Mouse (Mus musculus) MEL (cell line): ENCODE measurements around the gene S1pr3. TPM values are rescaled to one million over a fixed set of nuclear protein-coding genes. Genes with fewer than 3 reads are reported as not detected.

ENCODE experiments used
- DNase-seq: peaks from one replicate; pipeline ENCODE4 v3.0.0; 2011; ENCODE audit warnings: low read depth, low spot score
- H3K27ac ChIP-seq: 2 replicates; pipeline ENCODE4 v1.5.1; 2012; ENCODE audit warnings: low read depth, mild to moderate bottlenecking, control low read depth, low read length, moderate library complexity; ENCODE audit not compliant: control insufficient read depth
- H3K27me3 ChIP-seq, 2 experiments: fragments of 150-350 bp in 1 of 2; sonication (generic) in 1 of 2; 2 replicates each; pipeline ENCODE4 v1.6.1; 2012; ENCODE audit warnings: low read length in 2 of 2, mild to moderate bottlenecking in 2 of 2, improper control_type of control experiment in 1 of 2, moderate library complexity in 1 of 2; ENCODE audit not compliant: insufficient read depth in 2 of 2, control insufficient read depth in 1 of 2
- H3K36me3 ChIP-seq, 2 experiments: 2 replicates each; pipeline ENCODE4 v1.6.1; 2012 to 2014; ENCODE audit warnings: low read length in 2 of 2, improper control_type of control experiment in 1 of 2, inconsistent platforms in 1 of 2, mild to moderate bottlenecking in 1 of 2; ENCODE audit not compliant: insufficient read depth in 2 of 2, control insufficient read depth in 1 of 2
- H3K4me1 ChIP-seq, 2 experiments: fragments of 150-350 bp in 1 of 2; sonication (generic) in 1 of 2; 2 replicates each; pipeline ENCODE4 v1.6.1; 2012; ENCODE audit warnings: low read length in 2 of 2, improper control_type of control experiment in 1 of 2, mild to moderate bottlenecking in 1 of 2; ENCODE audit not compliant: insufficient read depth in 2 of 2, control insufficient read depth in 1 of 2
- H3K4me3 ChIP-seq, 2 experiments: fragments of 150-350 bp in 1 of 2; sonication (generic) in 1 of 2; 2 replicates each; pipeline ENCODE4 v1.5.1; 2012; ENCODE audit warnings: low read depth in 2 of 2, low read length in 2 of 2, mild to moderate bottlenecking in 2 of 2, moderate library complexity in 2 of 2, control low read depth in 1 of 2, improper control_type of control experiment in 1 of 2; ENCODE audit not compliant: control insufficient read depth in 1 of 2, insufficient read depth in 1 of 2
- H3K79me2 ChIP-seq: 2 replicates; pipeline ENCODE4 v1.6.1; 2012; ENCODE audit warnings: mild to moderate bottlenecking, low read length, moderate library complexity; ENCODE audit not compliant: control insufficient read depth, poor library complexity, insufficient read depth
- H3K9ac ChIP-seq: 2 replicates; pipeline ENCODE4 v1.6.1; 2012; ENCODE audit warnings: low read depth, mild to moderate bottlenecking, control low read depth, low read length, moderate library complexity; ENCODE audit not compliant: control insufficient read depth, poor library complexity, severe bottlenecking
- H3K9me3 ChIP-seq: fragments of 150-350 bp; sonication (generic); replicated peaks from 2 replicates; pipeline ENCODE4 v1.6.1; 2012; ENCODE audit warnings: mild to moderate bottlenecking, low read length, improper control_type of control experiment, moderate library complexity; ENCODE audit not compliant: insufficient read depth
- BHLHE40 ChIP-seq: IDR thresholded peaks from 2 replicates; pipeline ENCODE4 v1.6.1; 2012; ENCODE audit warnings: low read depth, mild to moderate bottlenecking, inconsistent platforms, low read length, improper control_type of control experiment, borderline replicate concordance
- CHD1 ChIP-seq: IDR thresholded peaks from 2 replicates; pipeline ENCODE4 v1.6.1; 2012; ENCODE audit warnings: low read depth, mild to moderate bottlenecking, inconsistent platforms, low read length, improper control_type of control experiment
- CTCF ChIP-seq, 3 experiments: IDR thresholded peaks in 2 of 3; conservative IDR thresholded peaks in 1 of 3; 2 replicates each; pipeline ENCODE4 v1.5.1; 2011 to 2012; ENCODE audit warnings: low read length in 3 of 3, low read depth in 2 of 3, mild to moderate bottlenecking in 2 of 3, improper control_type of control experiment in 1 of 3, inconsistent platforms in 1 of 3, mixed read lengths in 1 of 3, moderate library complexity in 1 of 3; ENCODE audit not compliant: control insufficient read depth in 1 of 3, insufficient read depth in 1 of 3, poor library complexity in 1 of 3, severe bottlenecking in 1 of 3
- E2F4 ChIP-seq: IDR thresholded peaks from 2 replicates; pipeline ENCODE4 v1.6.1; 2011; ENCODE audit warnings: low read depth, low read length, improper control_type of control experiment, borderline replicate concordance
- ELF1 ChIP-seq: IDR thresholded peaks from 2 replicates; pipeline ENCODE4 v1.6.1; 2014; ENCODE audit warnings: low read depth, mild to moderate bottlenecking, inconsistent platforms, low read length, improper control_type of control experiment, moderate library complexity
- EP300 ChIP-seq, 2 experiments: IDR thresholded peaks; 2 replicates each; pipeline ENCODE4 v1.6.1; 2011; ENCODE audit warnings: improper control_type of control experiment in 2 of 2, low read length in 2 of 2, low read depth in 1 of 2, mild to moderate bottlenecking in 1 of 2
- GABPA ChIP-seq: IDR thresholded peaks from 2 replicates; pipeline ENCODE4 v1.6.1; 2012; ENCODE audit warnings: low read depth, mild to moderate bottlenecking, inconsistent platforms, low read length, improper control_type of control experiment, moderate library complexity
- JUND ChIP-seq: IDR thresholded peaks from 2 replicates; pipeline ENCODE4 v1.6.1; 2011; ENCODE audit warnings: low read depth, mild to moderate bottlenecking, improper control_type of control experiment, low read length
- KAT2A ChIP-seq: conservative IDR thresholded peaks from 2 replicates; pipeline ENCODE4 v1.6.1; 2012; ENCODE audit warnings: low read depth, low read length, improper control_type of control experiment, inconsistent platforms
- MAX ChIP-seq: IDR thresholded peaks from 2 replicates; pipeline ENCODE4 v1.6.1; 2011; ENCODE audit warnings: low read length, improper control_type of control experiment
- MAZ ChIP-seq: IDR thresholded peaks from 2 replicates; pipeline ENCODE4 v1.6.1; 2012; ENCODE audit warnings: low read depth, mild to moderate bottlenecking, inconsistent platforms, low read length, improper control_type of control experiment
- POLR2A ChIP-seq, 2 experiments: IDR thresholded peaks; 2 replicates each; pipeline ENCODE4 v1.6.1; 2011 to 2012; ENCODE audit warnings: low read length in 2 of 2, mild to moderate bottlenecking in 2 of 2, control low read depth in 1 of 2, improper control_type of control experiment in 1 of 2, low read depth in 1 of 2, moderate library complexity in 1 of 2; ENCODE audit not compliant: control insufficient read depth in 1 of 2, insufficient read depth in 1 of 2, poor library complexity in 1 of 2
- POLR2AphosphoS2 ChIP-seq: IDR thresholded peaks from 2 replicates; pipeline ENCODE4 v1.6.1; 2011; ENCODE audit warnings: low read length, improper control_type of control experiment
- RAD21 ChIP-seq: IDR thresholded peaks from 2 replicates; pipeline ENCODE4 v1.6.1; 2011; ENCODE audit warnings: mild to moderate bottlenecking, low read depth, low read length, improper control_type of control experiment
- SMC3 ChIP-seq: IDR thresholded peaks from 2 replicates; pipeline ENCODE4 v1.6.1; 2011; ENCODE audit warnings: low read depth, low read length, improper control_type of control experiment
- TAL1 ChIP-seq: IDR thresholded peaks from 2 replicates; pipeline ENCODE4 v1.6.1; 2012; ENCODE audit warnings: mild to moderate bottlenecking, inconsistent platforms, low read length, moderate library complexity, mixed read lengths
- TCF12 ChIP-seq: IDR thresholded peaks from 2 replicates; pipeline ENCODE4 v1.6.1; 2014; ENCODE audit warnings: low read depth, mild to moderate bottlenecking, inconsistent platforms, low read length, improper control_type of control experiment, moderate library complexity
- UBTF ChIP-seq: IDR thresholded peaks from 2 replicates; pipeline ENCODE4 v1.6.1; 2012; ENCODE audit warnings: low read depth, mild to moderate bottlenecking, inconsistent platforms, low read length, improper control_type of control experiment, moderate library complexity, borderline replicate concordance; ENCODE audit not compliant: insufficient read depth
- USF1 ChIP-seq: IDR thresholded peaks from 2 replicates; pipeline ENCODE4 v1.6.1; 2014; ENCODE audit warnings: low read depth, mild to moderate bottlenecking, inconsistent platforms, low read length, improper control_type of control experiment, moderate library complexity
- ZC3H11A ChIP-seq: IDR thresholded peaks from 2 replicates; pipeline ENCODE4 v1.6.1; 2012; ENCODE audit warnings: low read depth, mild to moderate bottlenecking, inconsistent platforms, low read length, improper control_type of control experiment
- ZKSCAN1 ChIP-seq: IDR thresholded peaks from 2 replicates; pipeline ENCODE4 v1.6.1; 2012; ENCODE audit warnings: low read depth, mild to moderate bottlenecking, inconsistent platforms, low read length, improper control_type of control experiment, moderate library complexity
- polyA plus RNA-seq, 2 experiments: library from polyadenylated mRNA; stranded (reverse) in 1 of 2; unstranded in 1 of 2; fragments of >175 nt in 1 of 2; fragments of >200 nt in 1 of 2; gene quantifications; 2 replicates each; pipeline versions ENCODE4 v1.2.1 to v1.2.4; 2012; ENCODE audit warnings: low replicate concordance in 2 of 2, low read depth in 1 of 2; ENCODE audit not compliant: insufficient read length in 2 of 2, insufficient read depth in 1 of 2, missing spikeins in 1 of 2
- total RNA-seq: library from RNA; depleted of rRNA; stranded (reverse); fragments of 300-350 nt; gene quantifications from 2 replicates; pipeline ENCODE4 v1.2.3, GENCODE M21; 2012

S1pr3 gene
- total and polyA plus RNA-seq, 3 experiments: not detected

GRCm38 (mm10) chr13:51405731-51406320, 2.6 kb upstream of the S1pr3 start:
- TF ChIP-seq E2F4 (no peak), POLR2A (IDR thresholded peaks at IDR 0.05; ENCODE audit: control insufficient read depth in 1 of 2, insufficient read depth in 1 of 2, low read depth in 1 of 2, low read length in 2 of 2, poor library complexity in 1 of 2) (no peak), KAT2A (no peak), TAL1 (no peak), UBTF (no peak), ELF1 (no peak), CTCF (IDR thresholded peaks at IDR 0.05 in 2 of 3, conservative IDR thresholded peaks at IDR 0.05 in 1 of 3; ENCODE audit: control insufficient read depth in 1 of 3, insufficient read depth in 1 of 3, low read depth in 2 of 3, low read length in 3 of 3, poor library complexity in 1 of 3, severe bottlenecking in 1 of 3) (no peak), EP300 (IDR thresholded peaks at IDR 0.05; ENCODE audit: low read depth in 1 of 2, low read length in 2 of 2) (no peak), MAZ (no peak), SMC3 (no peak), BHLHE40 (no peak), TCF12 (no peak), USF1 (no peak), ZC3H11A (no peak), POLR2AphosphoS2 (no peak), RAD21 (no peak), CHD1 (no peak)
- no peaks in the 10 kb centered on the region for H3K9me3 ChIP-seq
- DNase-seq: no peak
- no peaks in the 10 kb centered on the region for H3K36me3 ChIP-seq
- H3K4me3 ChIP-seq: no peak overlapping the region
- H3K27ac ChIP-seq: no peak overlapping the region
- H3K79me2 ChIP-seq: no peaks in the 10 kb centered on the region
- no peaks in the 10 kb centered on the region for H3K4me1 ChIP-seq
- no peaks in the 10 kb centered on the region for H3K27me3 ChIP-seq
- H3K9ac ChIP-seq: no peak overlapping the region

- no peak for TF ChIP-seq MAX
- TF ChIP-seq MAZ: no peak
- TF ChIP-seq JUND: no peak
- TF ChIP-seq GABPA: no peak
- TF ChIP-seq POLR2AphosphoS2: no peak
- no peak for TF ChIP-seq ZKSCAN1
- TF ChIP-seq TAL1: no peak
- Histone ChIP-seq H3K27ac (no peak overlapping the region), H3K4me1 (no peaks in the 10 kb centered on the region), H3K9ac (no peak overlapping the region), H3K4me3 (no peak overlapping the region), H3K79me2 (no peaks in the 10 kb centered on the region), H3K36me3 (no peaks in the 10 kb centered on the region), H3K27me3 (no peaks in the 10 kb centered on the region), H3K9me3 (no peaks in the 10 kb centered on the region)
- no peak for DNase-seq
These were observed 760 bp upstream of the S1pr3 start for GRCm38 (mm10) chr13:51407541-51408217.
